Mouse (Mus musculus): ENCODE results near the gene Znhit1.

DNA sequence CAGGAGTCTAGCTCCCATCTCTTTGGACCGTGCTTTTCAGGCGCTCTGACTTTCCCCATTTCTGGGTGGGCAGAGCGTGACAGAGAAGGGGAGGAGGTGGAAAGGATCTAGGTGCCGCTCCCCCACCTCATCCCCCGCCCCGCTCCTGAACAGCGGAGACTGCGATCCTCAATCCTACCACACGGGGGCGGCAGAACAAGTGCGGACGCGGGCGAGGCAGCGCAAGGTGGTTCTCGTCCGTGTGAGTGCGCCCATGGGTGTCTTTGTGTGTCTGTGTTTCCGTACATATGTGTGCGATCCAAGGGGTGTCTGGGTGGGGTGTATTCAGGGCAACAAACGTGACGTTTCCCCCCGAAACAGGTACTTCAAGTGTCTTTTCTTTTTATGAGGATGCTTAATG, 37.3 kb upstream of the Znhit1 start:
- peak; percentile 93 for TF ChIP-seq CTCF (IDR thresholded peaks at IDR 0.05; ENCODE audit: low read depth, low read length)
- no peak for TF ChIP-seq GATA2 (IDR thresholded peaks at IDR 0.05; ENCODE audit: borderline replicate concordance, low read depth, low read length)
- no peak for TF ChIP-seq GATA1 (IDR thresholded peaks at IDR 0.05; ENCODE audit: borderline replicate concordance, low read length)
- no peak for TF ChIP-seq TAL1 (conservative IDR thresholded peaks at IDR 0.05; ENCODE audit: low read depth, low read length)
- TF ChIP-seq POLR2AphosphoS5 (IDR thresholded peaks at IDR 0.05; ENCODE audit: insufficient replicate concordance, low read depth, low read length), result no peak

Data from G1E (cell line).